Mouse (Mus musculus) heart, postnatal 0 days (tissue): ENCODE measurements around the gene 2810004N23Rik. TPM values are rescaled to one million over a fixed set of nuclear protein-coding genes. Genes with fewer than 3 reads are reported as not detected.

Source experiments
- ATAC-seq: fragments of 200-750 bp; cut with Nextera tagmentation; 2 replicates; pipeline ENCODE4 v1.8.0; 2017; ENCODE audit warnings: low read depth, moderate number of reproducible peaks, moderate library complexity; ENCODE audit not compliant: insufficient read depth
- DNase-seq: peaks from one replicate; pipeline ENCODE4 v3.0.0-alpha.2; 2016; ENCODE audit warnings: low spot score
- H3K27ac ChIP-seq: fragments of 300-500 bp; sonication (generic); 2 replicates; pipeline ENCODE4 v1.5.1; 2014; ENCODE audit warnings: low read depth, mild to moderate bottlenecking
- H3K27me3 ChIP-seq: fragments of 300-500 bp; sonication (generic); 2 replicates; pipeline ENCODE4 v1.6.1; 2014; ENCODE audit warnings: low read length, mixed read lengths; ENCODE audit not compliant: control insufficient read depth, insufficient read depth
- H3K36me3 ChIP-seq: fragments of 300-500 bp; sonication (generic); replicated peaks from 2 replicates; pipeline ENCODE4 v1.6.1; 2014; ENCODE audit warnings: low read length, mixed read lengths; ENCODE audit not compliant: control insufficient read depth, insufficient read depth
- H3K4me1 ChIP-seq: fragments of 300-500 bp; sonication (generic); 2 replicates; pipeline ENCODE4 v1.6.1; 2014; ENCODE audit warnings: antibody characterized with exemption; ENCODE audit not compliant: control insufficient read depth, insufficient read depth
- H3K4me2 ChIP-seq: fragments of 300-500 bp; sonication (generic); 2 replicates; pipeline ENCODE4 v1.6.1; 2014; ENCODE audit warnings: low read depth, mild to moderate bottlenecking, low read length, moderate library complexity
- H3K4me3 ChIP-seq: fragments of 300-500 bp; sonication (generic); 2 replicates; pipeline ENCODE4 v1.5.1; 2014; ENCODE audit warnings: low read depth, low read length
- H3K9ac ChIP-seq: fragments of 300-500 bp; sonication (generic); replicated peaks from 2 replicates; pipeline ENCODE4 v1.6.1; 2014; ENCODE audit warnings: low read depth, low read length, mixed read lengths
- H3K9me3 ChIP-seq: fragments of 300-500 bp; sonication (generic); replicated peaks from 2 replicates; pipeline ENCODE4 v1.6.1; 2016; ENCODE audit warnings: low read length; ENCODE audit not compliant: control insufficient read depth
- CTCF ChIP-seq: IDR thresholded peaks from 2 replicates; pipeline ENCODE4 v1.5.1; 2016; ENCODE audit warnings: antibody characterized with exemption, control low read depth, low read depth
- EP300 ChIP-seq: IDR thresholded peaks from 2 replicates; pipeline ENCODE4 v1.6.1; 2016; ENCODE audit warnings: antibody characterized with exemption, low read depth
- WGBS: fragments of 180-500 bp; shearing (Covaris S2); extraction: QIAGEN DNeasy Blood & Tissue Kit; methylation state at CpG from one replicate; pipeline ENCODE4 v1.1.7; 2014; 5-methylcytosine and 5-hydroxymethylcytosine counted together
- polyA plus RNA-seq: library from polyadenylated mRNA; unstranded; fragments of >200 nt; fragmentation: Nextera tagmentation; extraction: Ambion mirVana; gene quantifications from 2 replicates; pipeline ENCODE4 v1.2.1, GENCODE M21; 2015
- total RNA-seq: library from RNA; depleted of rRNA; stranded (reverse); fragments of >200 nt; gene quantifications from 2 replicates; pipeline ENCODE4 v1.2.3, GENCODE M21; 2014; ENCODE audit warnings: low replicate concordance

The 2810004N23Rik gene
- total and polyA plus RNA-seq, 2 experiments from 2014 or later: 45.9 to 49.6 TPM

GRCm38 (mm10) chr8:124819612-124820115, 43.3 kb downstream of the 2810004N23Rik start:
- Histone ChIP-seq H3K4me3 (no peak overlapping the region), H3K9me3 (peaks cover 8% of the 10 kb centered on the region), H3K27me3 (no peaks in the 10 kb centered on the region), H3K27ac (no peak overlapping the region), H3K9ac (no peak overlapping the region), H3K4me2 (no peak overlapping the region), H3K4me1 (no peaks in the 10 kb centered on the region), H3K36me3 (no peaks in the 10 kb centered on the region)
- WGBS: 50% methylated on average over 6 of the region's 6 CpGs
- no peak for TF ChIP-seq CTCF
- TF ChIP-seq EP300: no peak
- DNase-seq (no peak), ATAC-seq (no peak)

GRCm38 (mm10) chr8:124817361-124817760, 45.6 kb downstream of the 2810004N23Rik start:
- WGBS: 69% methylated on average over 3 of the region's 3 CpGs
- H3K27me3 ChIP-seq: no peaks in the 10 kb centered on the region
- ATAC-seq: no peak

GRCm38 (mm10) chr8:124816866-124817265, 46.1 kb downstream of the 2810004N23Rik start:
- 86% methylated on average over 11 of the region's 11 CpGs for WGBS
- TF ChIP-seq CTCF: no peak
- no peak for TF ChIP-seq EP300
- Histone ChIP-seq H3K9me3 (peaks cover 8% of the 10 kb centered on the region), H3K4me1 (no peaks in the 10 kb centered on the region), H3K4me3 (no peak overlapping the region), H3K27ac (no peak overlapping the region), H3K36me3 (no peaks in the 10 kb centered on the region), H3K27me3 (no peaks in the 10 kb centered on the region), H3K9ac (no peak overlapping the region), H3K4me2 (no peak overlapping the region)
- ATAC-seq (no peak), DNase-seq (no peak)

More at GRCm38 (mm10) chr8:124817361-124817760, 45.6 kb downstream of the 2810004N23Rik start:
- no peak overlapping the region for H3K9ac ChIP-seq
- H3K4me3 ChIP-seq: no peak overlapping the region
- DNase-seq: no peak
- no peak overlapping the region for H3K4me2 ChIP-seq
- no peaks in the 10 kb centered on the region for H3K4me1 ChIP-seq
- no peak for TF ChIP-seq EP300
- no peak for TF ChIP-seq CTCF
- H3K36me3 ChIP-seq: no peaks in the 10 kb centered on the region
- H3K27ac ChIP-seq: no peak overlapping the region
- peaks cover 8% of the 10 kb centered on the region for H3K9me3 ChIP-seq

GRCm38 (mm10) chr8:124815870-124816269, 47.0 kb downstream of the 2810004N23Rik start:
- Histone ChIP-seq H3K9me3 (peaks cover 8% of the 10 kb centered on the region), H3K4me3 (no peak overlapping the region), H3K9ac (no peak overlapping the region), H3K27me3 (no peaks in the 10 kb centered on the region), H3K36me3 (no peaks in the 10 kb centered on the region), H3K4me1 (no peaks in the 10 kb centered on the region), H3K27ac (no peak overlapping the region), H3K4me2 (no peak overlapping the region)
- ATAC-seq: no peak
- no peak for DNase-seq
- TF ChIP-seq CTCF (no peak), EP300 (no peak)
- WGBS: 85% methylated on average over 12 of the region's 12 CpGs

GRCm38 (mm10) chr8:124813326-124813725, 49.6 kb downstream of the 2810004N23Rik start:
- H3K27ac ChIP-seq: no peak overlapping the region
- no peak for TF ChIP-seq EP300
- TF ChIP-seq CTCF: no peak
- ATAC-seq: no peak
- H3K4me1 ChIP-seq: no peaks in the 10 kb centered on the region
- no peak overlapping the region for H3K9ac ChIP-seq
- peaks cover 8% of the 10 kb centered on the region for H3K9me3 ChIP-seq
- H3K4me3 ChIP-seq: no peak overlapping the region
- H3K4me2 ChIP-seq: no peak overlapping the region
- no peak for DNase-seq
- no peaks in the 10 kb centered on the region for H3K27me3 ChIP-seq
- H3K36me3 ChIP-seq: no peaks in the 10 kb centered on the region
- WGBS: 48% methylated on average over 4 of the region's 4 CpGs

GRCm38 (mm10) chr8:124810689-124811394, 52.1 kb downstream of the 2810004N23Rik start:
- no peak for ATAC-seq
- no peak for TF ChIP-seq EP300
- TF ChIP-seq CTCF: no peak
- Histone ChIP-seq H3K9ac (no peak overlapping the region), H3K4me3 (no peak overlapping the region), H3K36me3 (no peaks in the 10 kb centered on the region), H3K4me1 (no peaks in the 10 kb centered on the region), H3K27ac (no peak overlapping the region), H3K4me2 (no peak overlapping the region), H3K27me3 (no peaks in the 10 kb centered on the region), H3K9me3 (no peaks in the 10 kb centered on the region)
- 39% methylated on average over 9 of the region's 9 CpGs for WGBS
- no peak for DNase-seq
